In genomic region chr19:46653188-46653587, GRCm38 (mm10) we compare ENCODE assay signal across 17 mouse cellular contexts. TPM values are rescaled to one million over a fixed set of nuclear protein-coding genes. Genes with fewer than 3 reads are reported as not detected.
"Had no signal": no experiment of that assay in that cellular context is flagged by ENCODE, and none has a peak within 500 bp of the region (broad histone marks: within the 10 kb centered on the region; RNA-seq: fewer than 3 reads in every experiment).

No protein-coding gene starts in this region.

- H3K9ac ChIP-seq: liver, embryonic 14.5 days; lung, embryonic 15.5 days; midbrain, embryonic 13.5 days; midbrain, embryonic 15.5 days; neural tube, embryonic 12.5 days; stomach, embryonic 15.5 days had no signal

- H3K4me2 ChIP-seq: lung, embryonic 15.5 days; midbrain, embryonic 11.5 days; midbrain, embryonic 13.5 days; midbrain, embryonic 15.5 days; neural tube, embryonic 12.5 days; stomach, embryonic 15.5 days had no signal

- H3K4me1 ChIP-seq: lung, embryonic 15.5 days; midbrain, embryonic 13.5 days; midbrain, embryonic 15.5 days; neural tube, embryonic 12.5 days; stomach, embryonic 15.5 days had no signal

- H3K4me3 ChIP-seq: lung, embryonic 15.5 days; midbrain, embryonic 13.5 days; midbrain, embryonic 15.5 days; neural tube, embryonic 12.5 days; stomach, embryonic 15.5 days had no signal

- ATAC-seq: lung, postnatal 0 days; midbrain, embryonic 13.5 days; midbrain, embryonic 15.5 days had no signal

- H3K27ac ChIP-seq: liver, embryonic 14.5 days; lung, embryonic 15.5 days; macrophage; midbrain, embryonic 13.5 days; midbrain, embryonic 15.5 days; neural tube, embryonic 12.5 days; stomach, embryonic 15.5 days; stomach, postnatal 0 days had no signal

- DNase-seq: lung, adult 2 months; lung, postnatal 14 days; lung, postnatal 36 days; right cerebral cortex, postnatal 14 days had no signal

- H3K27me3 ChIP-seq: lung, embryonic 15.5 days; midbrain, embryonic 13.5 days; midbrain, embryonic 15.5 days; neural tube, embryonic 12.5 days; stomach, embryonic 15.5 days had no signal

- H3K9me3 ChIP-seq: lung, embryonic 15.5 days; midbrain, embryonic 13.5 days; midbrain, embryonic 15.5 days; neural tube, embryonic 12.5 days; stomach, embryonic 15.5 days had no signal

RNA-seq across cellular contexts. Expression of gene Cyp17a1, which starts 19.8 kb away (rescaled TPM):
- total RNA-seq: megakaryocyte, adult 5-6 weeks; midbrain, postnatal 0 days had no signal
- polyA plus RNA-seq: lung, embryonic 15.5 days; macrophage; midbrain, embryonic 11.5 days; midbrain, embryonic 13.5 days; midbrain, embryonic 15.5 days; midbrain, postnatal 0 days; neural tube, embryonic 12.5 days; stomach, embryonic 15.5 days; stomach, postnatal 0 days; urinary bladder, adult 2 months had no signal
